Mouse (Mus musculus): ENCODE measurements around the gene Ccdc122. TPM values are rescaled to one million over a fixed set of nuclear protein-coding genes. Genes with fewer than 3 reads are reported as not detected.
"Not testable (repeated sequence)": the region's sequence is repeated elsewhere in the genome, so short reads cannot be mapped to it uniquely, and the experiment has no call there.

Gene Ccdc122
- total RNA-seq (2014; rRNA removed) (1.3 and 2.0 TPM in 2 replicates), polyA plus RNA-seq (2015; fragmentation: Nextera tagmentation; extraction: Ambion mirVana) (1.6 and 1.8 TPM in 2 replicates)

- Histone ChIP-seq H3K4me3 (ENCODE audit: low read depth, low read length) (peak within 1 kb of the TSS; percentile 45), H3K9ac (replicated peaks; ENCODE audit: low read length, poor library complexity, severe bottlenecking) (peak within 1 kb of the TSS; percentile 55), H3K9me3 (ENCODE audit: low read length) (no peaks in the 10 kb centered on the region), H3K4me1 (ENCODE audit: insufficient read depth, low read length) (no peaks in the 10 kb centered on the region), H3K27ac (ENCODE audit: low read depth, low read length) (no peak within 1 kb of the TSS), H3K4me2 (ENCODE audit: low read depth, low read length, poor library complexity, severe bottlenecking) (peak within 1 kb of the TSS; percentile 83), H3K27me3 (ENCODE audit: insufficient read depth, low read length) (no peaks in the 10 kb centered on the region), H3K36me3 (ENCODE audit: insufficient read depth, low read length) (no peaks in the 10 kb centered on the region)
- TF ChIP-seq CTCF (IDR thresholded peaks at IDR 0.05), result peak; percentile 59
- WGBS, result under 1% methylated on average over 70 of the region's 86 CpGs
- DNase-seq (ENCODE audit: low spot score) (peak; percentile 25), ATAC-seq (ENCODE audit: low FRiP score) (no peak)
These were observed at the start of gene Ccdc122, which contains the start of gene Lacc1 for GRCm38 (mm10) chr14:77036226-77037046. Ccdc122 (plus strand) TSS chr14:77036772. Lacc1 (minus strand) TSS chr14:77036904.

GRCm38 (mm10) chr14:76990351-76990750, 46.2 kb upstream of the Ccdc122 start:
- H3K27ac ChIP-seq (ENCODE audit: low read depth, low read length); DNase-seq (ENCODE audit: low spot score); H3K4me3 ChIP-seq (ENCODE audit: low read depth, low read length); H3K4me2 ChIP-seq (ENCODE audit: low read depth, low read length, poor library complexity, severe bottlenecking); H3K9ac ChIP-seq (replicated peaks; ENCODE audit: low read length, poor library complexity, severe bottlenecking); ATAC-seq (ENCODE audit: low FRiP score); H3K27me3 ChIP-seq (ENCODE audit: insufficient read depth, low read length); H3K36me3 ChIP-seq (ENCODE audit: insufficient read depth, low read length); H3K4me1 ChIP-seq (ENCODE audit: insufficient read depth, low read length); H3K9me3 ChIP-seq (ENCODE audit: low read length): not testable (repeated sequence)
- 83% methylated on average over 2 of the region's 2 CpGs for WGBS

- H3K4me3 ChIP-seq (ENCODE audit: low read depth, low read length), result no peak overlapping the region
- 71% methylated on average over 8 of the region's 8 CpGs for WGBS
- H3K9me3 ChIP-seq (ENCODE audit: low read length), result no peaks in the 10 kb centered on the region
- TF ChIP-seq CTCF (IDR thresholded peaks at IDR 0.05), result no peak
- DNase-seq (ENCODE audit: low spot score), result no peak
- H3K4me1 ChIP-seq (ENCODE audit: insufficient read depth, low read length), result no peaks in the 10 kb centered on the region
- H3K9ac ChIP-seq (replicated peaks; ENCODE audit: low read length, poor library complexity, severe bottlenecking), result no peak overlapping the region
- ATAC-seq (ENCODE audit: low FRiP score), result no peak
- H3K27me3 ChIP-seq (ENCODE audit: insufficient read depth, low read length), result no peaks in the 10 kb centered on the region
- H3K27ac ChIP-seq (ENCODE audit: low read depth, low read length), result no peak overlapping the region
- no peaks in the 10 kb centered on the region for H3K36me3 ChIP-seq (ENCODE audit: insufficient read depth, low read length)
- H3K4me2 ChIP-seq (ENCODE audit: low read depth, low read length, poor library complexity, severe bottlenecking), result no peak overlapping the region
These were observed 31.8 kb upstream of the Ccdc122 start for GRCm38 (mm10) chr14:77004740-77005139.

- Histone ChIP-seq H3K4me1 (ENCODE audit: insufficient read depth, low read length) (no peaks in the 10 kb centered on the region), H3K36me3 (ENCODE audit: insufficient read depth, low read length) (no peaks in the 10 kb centered on the region), H3K4me2 (ENCODE audit: low read depth, low read length, poor library complexity, severe bottlenecking) (no peak overlapping the region), H3K4me3 (ENCODE audit: low read depth, low read length) (no peak overlapping the region), H3K9ac (replicated peaks; ENCODE audit: low read length, poor library complexity, severe bottlenecking) (no peak overlapping the region), H3K27me3 (ENCODE audit: insufficient read depth, low read length) (no peaks in the 10 kb centered on the region), H3K27ac (ENCODE audit: low read depth, low read length) (no peak overlapping the region), H3K9me3 (ENCODE audit: low read length) (no peaks in the 10 kb centered on the region)
- ATAC-seq (ENCODE audit: low FRiP score), result no peak
- 76% methylated on average over 5 of the region's 5 CpGs for WGBS
- no peak for DNase-seq (ENCODE audit: low spot score)
- TF ChIP-seq CTCF (IDR thresholded peaks at IDR 0.05), result no peak
These were observed 31.0 kb upstream of the Ccdc122 start for GRCm38 (mm10) chr14:77005566-77005965.

GRCm38 (mm10) chr14:77008238-77008637, 28.3 kb upstream of the Ccdc122 start:
- no peak overlapping the region for H3K27ac ChIP-seq (ENCODE audit: low read depth, low read length)
- WGBS, result 14% methylated on average over 3 of the region's 3 CpGs
- ATAC-seq (ENCODE audit: low FRiP score) (peak; percentile 54; the same call in 1 of the 2 replicates), DNase-seq (ENCODE audit: low spot score) (peak; percentile 91)
- H3K9ac ChIP-seq (replicated peaks; ENCODE audit: low read length, poor library complexity, severe bottlenecking), result no peak overlapping the region
- no peak overlapping the region for H3K4me3 ChIP-seq (ENCODE audit: low read depth, low read length)
- no peaks in the 10 kb centered on the region for H3K9me3 ChIP-seq (ENCODE audit: low read length)
- no peaks in the 10 kb centered on the region for H3K36me3 ChIP-seq (ENCODE audit: insufficient read depth, low read length)
- H3K4me2 ChIP-seq (ENCODE audit: low read depth, low read length, poor library complexity, severe bottlenecking), result no peak overlapping the region
- no peaks in the 10 kb centered on the region for H3K4me1 ChIP-seq (ENCODE audit: insufficient read depth, low read length)
- peak; percentile 85 for TF ChIP-seq CTCF (IDR thresholded peaks at IDR 0.05)
- no peaks in the 10 kb centered on the region for H3K27me3 ChIP-seq (ENCODE audit: insufficient read depth, low read length)

- WGBS, result 4% methylated on average over 3 of the region's 3 CpGs
- peak; percentile 96 for TF ChIP-seq CTCF (IDR thresholded peaks at IDR 0.05)
- H3K27ac ChIP-seq (ENCODE audit: low read depth, low read length), result no peak overlapping the region
- DNase-seq (ENCODE audit: low spot score), result peak; percentile 85
- peak; percentile 63; the same call in 1 of the 2 replicates for ATAC-seq (ENCODE audit: low FRiP score)
- no peak overlapping the region for H3K4me3 ChIP-seq (ENCODE audit: low read depth, low read length)
- no peaks in the 10 kb centered on the region for H3K9me3 ChIP-seq (ENCODE audit: low read length)
- H3K36me3 ChIP-seq (ENCODE audit: insufficient read depth, low read length), result no peaks in the 10 kb centered on the region
- H3K27me3 ChIP-seq (ENCODE audit: insufficient read depth, low read length), result no peaks in the 10 kb centered on the region
- H3K9ac ChIP-seq (replicated peaks; ENCODE audit: low read length, poor library complexity, severe bottlenecking), result no peak overlapping the region
- H3K4me2 ChIP-seq (ENCODE audit: low read depth, low read length, poor library complexity, severe bottlenecking), result no peak overlapping the region
- no peaks in the 10 kb centered on the region for H3K4me1 ChIP-seq (ENCODE audit: insufficient read depth, low read length)
These were observed 24.8 kb upstream of the Ccdc122 start for GRCm38 (mm10) chr14:77011804-77012203.

- not testable (repeated sequence) for ATAC-seq (ENCODE audit: low FRiP score); H3K9ac ChIP-seq (replicated peaks; ENCODE audit: low read length, poor library complexity, severe bottlenecking); H3K36me3 ChIP-seq (ENCODE audit: insufficient read depth, low read length); H3K27ac ChIP-seq (ENCODE audit: low read depth, low read length); DNase-seq (ENCODE audit: low spot score); H3K4me2 ChIP-seq (ENCODE audit: low read depth, low read length, poor library complexity, severe bottlenecking); H3K4me1 ChIP-seq (ENCODE audit: insufficient read depth, low read length); H3K9me3 ChIP-seq (ENCODE audit: low read length); H3K4me3 ChIP-seq (ENCODE audit: low read depth, low read length); H3K27me3 ChIP-seq (ENCODE audit: insufficient read depth, low read length)
- 68% methylated on average over 12 of the region's 12 CpGs for WGBS
These were observed 19.8 kb upstream of the Ccdc122 start for GRCm38 (mm10) chr14:77016783-77017182.
